Mouse (Mus musculus) T-helper 2 cell (primary cell): ENCODE results near the gene Adra1d.

Source experiments
- in situ Hi-C: fragments of 300-600 bp; cut with MboI, MseI; formaldehyde crosslinking; loops from one replicate; pipeline ENCODE4 v1.15.1; 2025; ENCODE audit warnings: high pct_unique_total_duplicates

Gene Adra1d

DNA sequence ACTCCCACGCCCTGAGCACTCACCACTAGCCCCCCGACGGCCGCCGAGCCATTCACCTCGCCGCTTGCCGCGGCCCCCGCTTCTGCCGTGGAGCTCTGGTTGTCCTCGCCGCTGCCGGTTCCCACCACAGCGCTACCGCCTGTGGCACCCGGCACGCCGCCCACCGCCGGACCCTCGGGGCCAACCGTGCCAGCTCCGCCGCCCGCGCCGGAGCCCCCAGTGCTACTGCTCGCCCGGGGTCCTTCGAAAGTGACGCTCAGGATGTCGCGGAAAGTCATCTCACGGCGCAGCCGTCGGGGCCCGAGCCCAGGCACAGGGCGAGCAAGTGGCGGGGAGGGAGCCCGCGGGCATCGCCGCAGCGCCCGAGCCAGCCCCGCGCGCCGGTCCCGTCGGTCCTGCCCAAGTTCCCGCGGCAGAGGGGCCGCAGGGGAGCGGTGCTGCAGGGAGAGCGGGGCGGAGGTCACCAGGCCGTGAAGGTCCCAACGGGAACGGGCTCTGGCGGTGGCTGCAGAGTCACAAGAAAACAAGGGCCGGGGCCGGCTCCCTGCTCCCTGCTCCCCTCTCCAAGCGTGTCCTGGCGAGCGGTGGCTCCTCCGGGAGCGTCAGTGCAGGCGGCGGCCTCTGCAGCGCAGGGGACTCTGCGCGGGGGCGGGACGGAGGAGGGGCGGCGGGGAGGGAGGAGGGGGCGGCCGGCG, at the start of gene Adra1d:
Gene Adra1d (minus strand): TSS at position 393 of the 695 bp plus-strand sequence.
- in situ Hi-C loops = loop anchor here (5.0 kb wide), 1 partner anchor 375 kb away; no protein-coding TSS in a partner anchor

GRCm38 (mm10) chr2:131601881-131602280, 39.8 kb upstream of the Adra1d start:
- in situ Hi-C loops = no loop called here

- in situ Hi-C loops = no loop called here
These were observed 32.8 kb upstream of the Adra1d start for GRCm38 (mm10) chr2:131594871-131595270.

- in situ Hi-C loops = no loop called here
These were observed 25.4 kb upstream of the Adra1d start for GRCm38 (mm10) chr2:131587521-131587920.

DNA sequence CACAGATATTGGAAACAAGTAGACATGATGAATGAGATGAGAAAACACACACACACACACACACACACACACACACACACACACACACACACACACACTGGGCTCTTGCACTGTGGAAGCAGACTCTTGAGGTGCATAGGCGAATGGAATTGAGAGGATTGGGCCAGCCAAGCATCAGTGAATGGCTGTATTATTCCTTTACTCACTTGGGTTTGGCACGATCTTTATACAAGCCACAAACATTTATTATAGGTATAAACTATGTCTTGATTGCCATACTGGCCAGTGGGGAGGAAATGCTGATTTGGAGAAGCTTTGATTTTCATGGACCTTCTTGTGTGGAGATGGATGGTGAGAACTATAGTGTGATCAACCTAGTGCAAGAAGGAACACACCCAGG, 19.4 kb upstream of the Adra1d start:
- in situ Hi-C loops = no loop called here

DNA sequence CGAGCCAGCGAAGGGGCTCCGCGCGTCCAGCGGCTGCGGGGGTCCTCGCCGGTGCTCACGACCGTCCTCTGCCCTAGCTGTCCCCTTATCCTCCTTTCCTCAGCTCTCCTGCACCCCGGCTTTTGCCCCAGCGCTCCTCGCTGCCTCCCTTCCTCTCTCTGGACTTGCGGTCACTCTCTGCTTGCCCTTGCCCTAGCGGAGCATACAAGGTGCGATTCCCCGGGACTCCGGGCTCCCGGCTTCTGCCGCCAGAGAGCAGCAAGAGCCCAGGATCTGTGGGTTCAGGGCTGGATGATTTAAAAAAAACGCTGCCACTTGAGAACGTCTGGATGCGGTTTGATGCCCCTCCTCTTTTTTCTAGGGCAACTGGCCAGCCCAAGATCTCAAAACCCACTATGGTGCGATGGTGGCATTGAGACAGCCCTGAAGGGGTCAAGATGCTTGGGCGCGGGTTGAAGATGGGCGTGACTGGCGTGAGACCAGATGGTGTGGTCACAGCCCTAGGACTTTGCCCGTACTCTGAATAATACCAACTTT, 571 bp upstream of the Adra1d start:
- in situ Hi-C loops = loop anchor here (5.0 kb wide), 1 partner anchor 375 kb away; no protein-coding TSS in a partner anchor

- in situ Hi-C loops = loop anchor here (5.0 kb wide), 1 partner anchor 376 kb away; no protein-coding TSS in a partner anchor
These were observed 676 bp downstream of the Adra1d start for GRCm38 (mm10) chr2:131561344-131561870.

- in situ Hi-C loops = loop anchor here (5.0 kb wide), 1 partner anchor 377 kb away; no protein-coding TSS in a partner anchor
These were observed 1.7 kb downstream of the Adra1d start for GRCm38 (mm10) chr2:131560205-131560919.

- in situ Hi-C loops = no loop called here
These were observed 4.2 kb downstream of the Adra1d start for GRCm38 (mm10) chr2:131557896-131558295.

DNA sequence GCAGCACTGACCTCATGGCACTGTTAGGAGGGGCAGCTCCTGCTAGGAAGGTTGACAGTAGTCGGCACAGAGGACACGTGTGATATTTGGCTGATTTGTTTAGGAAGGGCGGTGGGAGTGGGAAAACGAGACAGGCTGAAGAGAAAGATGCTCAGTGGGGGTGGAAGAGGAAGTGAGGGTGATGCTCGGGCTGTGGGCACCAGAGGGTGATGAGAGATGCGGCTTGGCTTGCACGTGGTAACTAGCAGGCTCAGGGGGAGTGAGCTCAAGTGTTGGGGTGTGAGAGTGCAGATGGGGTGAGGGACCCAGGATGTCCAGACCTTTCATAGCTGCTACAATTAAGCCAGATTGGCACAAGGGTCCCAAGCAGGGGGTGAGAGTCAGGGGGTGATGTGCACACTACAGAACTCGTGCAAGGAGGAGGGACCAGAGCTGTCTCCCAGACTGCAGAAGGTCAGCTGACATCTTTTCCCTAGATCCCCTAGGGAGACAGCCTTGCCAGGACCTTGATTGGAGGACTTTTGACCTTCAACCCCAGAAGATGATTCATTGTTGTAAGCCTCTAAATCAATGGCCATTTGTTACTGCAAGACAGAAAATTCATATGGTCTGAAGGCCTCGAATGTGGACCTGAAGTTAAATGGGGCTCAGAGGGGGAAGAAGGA, 9.2 kb downstream of the Adra1d start:
- in situ Hi-C loops = no loop called here

- in situ Hi-C loops = no loop called here
These were observed 10.1 kb downstream of the Adra1d start for GRCm38 (mm10) chr2:131551701-131552620.

GRCm38 (mm10) chr2:131550906-131551305, 11.2 kb downstream of the Adra1d start:
- in situ Hi-C loops = no loop called here

GRCm38 (mm10) chr2:131550474-131550873, 11.6 kb downstream of the Adra1d start:
- in situ Hi-C loops = no loop called here

DNA sequence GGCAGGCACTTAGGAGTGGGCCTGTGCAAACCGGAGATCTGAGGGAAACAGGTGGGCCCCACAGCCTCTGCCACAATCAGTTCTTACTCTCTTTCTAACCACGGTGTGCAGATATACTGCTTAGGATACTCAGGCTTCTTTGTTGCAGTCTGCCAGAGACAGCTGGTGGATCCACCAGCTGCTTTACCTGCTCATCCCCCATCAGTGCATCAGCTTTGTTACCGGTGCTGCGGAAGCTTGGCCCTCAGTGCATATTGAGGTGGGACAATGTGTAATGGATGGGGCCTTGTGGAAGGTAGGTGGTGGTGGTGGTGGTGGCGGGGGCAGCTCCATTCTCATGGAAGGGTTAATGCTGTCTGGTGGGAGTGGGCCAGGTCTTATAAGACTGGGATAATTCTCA, 13.0 kb downstream of the Adra1d start:
- in situ Hi-C loops = loop anchor here (5.0 kb wide), 1 partner anchor 403 kb away; the partner anchor contains the start of gene Prnd

GRCm38 (mm10) chr2:131548330-131548729, 13.8 kb downstream of the Adra1d start:
- in situ Hi-C loops = loop anchor here (5.0 kb wide), 1 partner anchor 404 kb away; the partner anchor contains the start of gene Prnd

DNA sequence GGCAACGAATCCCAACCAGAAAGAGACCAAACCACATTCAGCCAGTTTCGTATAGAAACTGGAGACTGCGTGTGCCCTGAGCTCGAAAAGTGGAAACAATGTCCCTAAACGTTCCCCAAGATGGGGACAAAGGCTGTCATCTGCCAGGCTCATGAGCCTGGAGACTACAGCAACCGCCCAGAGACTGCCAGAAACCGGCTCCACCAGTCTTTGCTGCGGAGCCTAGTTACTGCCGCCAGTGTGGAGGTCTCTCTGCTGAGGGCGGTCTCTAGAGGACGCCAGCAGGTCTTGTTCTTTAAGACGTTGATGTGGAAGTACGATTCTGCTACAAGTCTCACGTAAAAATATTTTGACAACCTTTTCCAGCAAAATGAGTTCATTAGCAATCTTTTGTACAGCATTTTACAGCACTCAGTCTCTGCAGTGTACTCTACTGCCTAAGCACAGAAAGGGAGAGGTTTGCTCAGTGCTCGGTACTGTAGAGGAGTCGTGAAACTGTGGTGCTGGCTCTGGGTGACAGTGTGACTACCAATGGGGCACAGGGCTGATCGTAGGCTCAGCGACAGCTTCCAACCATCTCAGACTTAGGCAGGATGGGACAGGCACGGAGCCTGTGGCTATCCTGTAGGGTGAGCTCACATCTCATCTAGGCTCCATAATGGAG, 15.2 kb downstream of the Adra1d start:
- in situ Hi-C loops = loop anchor here (5.0 kb wide), 1 partner anchor 405 kb away; the partner anchor contains the start of gene Prnd

- in situ Hi-C loops = loop anchor here (5.0 kb wide), 1 partner anchor 406 kb away; the partner anchor contains the start of gene Prnd
These were observed 15.8 kb downstream of the Adra1d start for GRCm38 (mm10) chr2:131546308-131546700.

DNA sequence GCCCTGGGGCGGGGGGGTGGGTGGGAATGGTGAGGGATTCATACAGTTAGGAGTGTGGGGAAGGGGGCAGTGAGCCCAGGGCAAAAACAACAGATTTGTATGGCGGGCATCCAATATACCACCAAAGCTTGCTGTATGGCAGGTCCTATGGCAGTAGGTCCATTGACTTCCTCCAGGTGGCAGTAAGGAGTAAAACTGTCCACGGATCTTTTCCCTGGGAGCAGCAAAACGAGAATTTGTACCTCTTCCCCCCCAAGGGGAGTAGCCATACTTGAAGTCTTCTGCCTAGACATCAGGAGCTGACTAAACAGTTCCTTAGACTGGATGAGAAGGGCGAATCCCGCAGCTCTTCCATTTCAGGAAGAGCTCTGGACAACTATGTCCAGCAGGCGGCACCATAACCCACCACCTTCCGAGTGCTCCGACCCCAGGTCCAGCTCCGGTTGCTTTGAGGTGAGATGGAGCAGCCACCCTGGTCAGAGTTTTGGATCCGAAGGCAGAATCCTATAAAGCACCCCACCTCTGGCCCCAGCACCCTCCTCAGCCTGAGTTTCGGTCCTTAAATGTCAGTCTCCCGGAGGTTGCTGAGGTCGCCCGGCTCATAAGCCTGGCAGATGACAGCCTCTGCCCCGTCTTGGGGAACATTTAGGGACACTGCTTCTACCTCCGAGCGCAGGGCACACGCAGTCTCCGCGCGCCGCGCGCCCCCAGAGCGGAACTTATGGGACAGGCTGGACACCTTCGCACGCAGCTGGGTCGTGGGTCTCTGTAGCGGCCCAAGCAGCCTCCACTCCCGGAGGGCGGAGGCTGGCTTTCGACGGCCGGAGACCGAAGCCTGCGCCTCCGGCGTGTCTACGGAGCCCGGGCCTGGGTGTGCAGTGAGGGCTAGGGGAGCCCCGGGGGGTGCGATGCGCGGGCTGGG, 16.4 kb downstream of the Adra1d start:
- in situ Hi-C loops = loop anchor here (5.0 kb wide), 1 partner anchor 407 kb away; the partner anchor contains the start of gene Prnd
